Mouse (Mus musculus) limb, embryonic 12.5 days (tissue): ENCODE measurements at regions not wholly inside any gene's neighbourhood (a gene's known extent, or its start where the extent isn't known, plus 50 kb on each side); places are given as distances from the start of the nearest gene placed in this dataset.
"Not testable (repeated sequence)": the region's sequence is repeated elsewhere in the genome, so short reads cannot be mapped to it uniquely, and the experiment has no call there.

Experiments
- ATAC-seq: fragments of 200-750 bp; cut with Nextera tagmentation; 2 replicates; pipeline ENCODE4 v1.8.0; 2017; ENCODE audit warnings: low read depth, moderate TSS enrichment; ENCODE audit not compliant: insufficient number of reproducible peaks, insufficient read depth, low FRiP score, low TSS enrichment
- H3K27ac ChIP-seq: fragments of 300-500 bp; sonication (generic); 2 replicates; pipeline ENCODE4 v1.5.1; 2016; ENCODE audit warnings: mild to moderate bottlenecking, moderate library complexity
- H3K27me3 ChIP-seq: fragments of 300-500 bp; sonication (generic); 2 replicates; pipeline ENCODE4 v1.6.1; 2016; ENCODE audit warnings: mild to moderate bottlenecking, moderate library complexity
- H3K36me3 ChIP-seq: fragments of 300-500 bp; sonication (generic); 2 replicates; pipeline ENCODE4 v1.6.1; 2016; ENCODE audit warnings: mild to moderate bottlenecking, moderate library complexity
- H3K4me1 ChIP-seq: fragments of 300-500 bp; sonication (generic); replicated peaks from 2 replicates; pipeline ENCODE4 v1.6.1; 2016
- H3K4me2 ChIP-seq: fragments of 300-500 bp; sonication (generic); 2 replicates; pipeline ENCODE4 v1.6.1; 2016; ENCODE audit warnings: mild to moderate bottlenecking, moderate library complexity
- H3K4me3 ChIP-seq: fragments of 300-500 bp; sonication (generic); replicated peaks from 2 replicates; pipeline ENCODE4 v1.5.1; 2016; ENCODE audit warnings: mild to moderate bottlenecking
- H3K9ac ChIP-seq: fragments of 300-500 bp; sonication (generic); replicated peaks from 2 replicates; pipeline ENCODE4 v1.6.1; 2016; ENCODE audit warnings: mild to moderate bottlenecking, moderate library complexity
- H3K9me3 ChIP-seq: fragments of 300-500 bp; sonication (generic); 2 replicates; pipeline ENCODE4 v1.6.1; 2016; ENCODE audit warnings: mild to moderate bottlenecking, moderate library complexity
- WGBS: fragments of 180-500 bp; shearing (Covaris S2); methylation state at CpG from one replicate; pipeline ENCODE4 v1.1.7; 2016; 5-methylcytosine and 5-hydroxymethylcytosine counted together

- H3K27ac ChIP-seq, H3K36me3 ChIP-seq, H3K9ac ChIP-seq, H3K27me3 ChIP-seq, ATAC-seq, H3K9me3 ChIP-seq, H3K4me1 ChIP-seq, H3K4me2 ChIP-seq, H3K4me3 ChIP-seq: not testable (repeated sequence)
- 56% methylated on average over 2 of the region's 2 CpGs for WGBS
Observed at GRCm38 (mm10) chr8:99604327-99604726, 188.1 kb upstream of the Cdh8 start.

- H3K4me2 ChIP-seq, result no peak overlapping the region
- H3K4me3 ChIP-seq, result no peak overlapping the region
- no peak overlapping the region for H3K27ac ChIP-seq
- H3K9me3 ChIP-seq, result no peaks in the 10 kb centered on the region
- no peak for ATAC-seq
- H3K27me3 ChIP-seq, result no peaks in the 10 kb centered on the region
- no peak overlapping the region for H3K9ac ChIP-seq
- no peaks in the 10 kb centered on the region for H3K4me1 ChIP-seq
- H3K36me3 ChIP-seq, result no peaks in the 10 kb centered on the region
- 90% methylated on average over 2 of the region's 2 CpGs for WGBS
Observed at GRCm38 (mm10) chr8:99591308-99592004, 175.2 kb upstream of the Cdh8 start.

- ATAC-seq, result no peak
- Histone ChIP-seq H3K9me3 (no peaks in the 10 kb centered on the region), H3K9ac (no peak overlapping the region), H3K4me2 (no peak overlapping the region), H3K4me3 (no peak overlapping the region), H3K27me3 (no peaks in the 10 kb centered on the region), H3K27ac (no peak overlapping the region), H3K4me1 (no peaks in the 10 kb centered on the region), H3K36me3 (no peaks in the 10 kb centered on the region)
- WGBS, result 79% methylated on average over 1 of the region's 1 CpGs
Observed at GRCm38 (mm10) chr8:99544102-99544501, 127.8 kb upstream of the Cdh8 start.

- H3K4me1 ChIP-seq, result no peaks in the 10 kb centered on the region
- H3K4me2 ChIP-seq, result no peak overlapping the region
- H3K4me3 ChIP-seq, result no peak overlapping the region
- no peaks in the 10 kb centered on the region for H3K36me3 ChIP-seq
- no peaks in the 10 kb centered on the region for H3K27me3 ChIP-seq
- no peaks in the 10 kb centered on the region for H3K9me3 ChIP-seq
- ATAC-seq, result no peak
- no peak overlapping the region for H3K9ac ChIP-seq
- WGBS, result 86% methylated on average over 8 of the region's 8 CpGs
- no peak overlapping the region for H3K27ac ChIP-seq
Observed at GRCm38 (mm10) chr8:99532686-99533415, 116.6 kb upstream of the Cdh8 start.

GRCm38 (mm10) chr8:99502055-99502454 lies 85.8 kb upstream of the Cdh8 start:
- ATAC-seq, result no peak
- Histone ChIP-seq H3K4me2 (no peak overlapping the region), H3K9ac (no peak overlapping the region), H3K27ac (no peak overlapping the region), H3K27me3 (no peaks in the 10 kb centered on the region), H3K4me3 (no peak overlapping the region), H3K36me3 (no peaks in the 10 kb centered on the region), H3K9me3 (no peaks in the 10 kb centered on the region), H3K4me1 (no peaks in the 10 kb centered on the region)
- WGBS, result 87% methylated on average over 3 of the region's 3 CpGs
